Mouse (Mus musculus) monocyte, adult 5-6 weeks (primary cell): ENCODE results near the gene Igfn1. TPM values are rescaled to one million over a fixed set of nuclear protein-coding genes. Genes with fewer than 3 reads are reported as not detected.

Source experiments
- total RNA-seq: library from RNA; stranded (forward); fragments of 200-1000, 200-491, 200-594 nt; gene quantifications from 3 replicates; pipeline ENCODE4 v1.2.3, GENCODE M21; 2017

The Igfn1 gene
- total RNA-seq, 1 experiment from 2014 or later: not detected

Other genes with a start within 250 kb of the Igfn1 start
- gene Phlda3, start 240.2 kb downstream of the Igfn1 start, total RNA-seq: 0.39 to 7.4 TPM (median 1.4 TPM) in 3 replicates
- 0.97 to 3.4 TPM in 2 of 3 replicates, not detected in the other for gene Tnni1, start 226.9 kb downstream of the Igfn1 start, total RNA-seq
- 0.29 TPM in 1 of 3 replicates, not detected in the others for gene Lad1, start 187.7 kb downstream of the Igfn1 start, total RNA-seq
- gene Tnnt2, start 170.0 kb downstream of the Igfn1 start, total RNA-seq: not detected in 3 replicates
- not detected in 3 replicates for gene Pkp1, start 87.1 kb downstream of the Igfn1 start, total RNA-seq
- 1.6 to 7.8 TPM (median 2.7 TPM) in 3 replicates for gene Tmem9, start 1.8 kb upstream of the Igfn1 start, total RNA-seq
- not detected in 3 replicates for gene Ascl5, start 44.5 kb upstream of the Igfn1 start, total RNA-seq
- gene Cacna1s, start 46.4 kb upstream of the Igfn1 start, total RNA-seq: 0.64 to 1.6 TPM (median 1.1 TPM) in 3 replicates
- 77.9 to 156 TPM (median 101 TPM) in 3 replicates for gene Kif21b, start 125.0 kb upstream of the Igfn1 start, total RNA-seq
- gene Mroh3, start 206.5 kb upstream of the Igfn1 start, total RNA-seq: 0.32 TPM in 1 of 3 replicates, not detected in the others
- not detected in 3 replicates for gene Inava, start 227.9 kb upstream of the Igfn1 start, total RNA-seq